Mouse (Mus musculus): ENCODE measurements at regions not wholly inside any gene's neighbourhood (a gene's known extent, or its start where the extent isn't known, plus 50 kb on each side); places are given as distances from the start of the nearest gene placed in this dataset.

DNA sequence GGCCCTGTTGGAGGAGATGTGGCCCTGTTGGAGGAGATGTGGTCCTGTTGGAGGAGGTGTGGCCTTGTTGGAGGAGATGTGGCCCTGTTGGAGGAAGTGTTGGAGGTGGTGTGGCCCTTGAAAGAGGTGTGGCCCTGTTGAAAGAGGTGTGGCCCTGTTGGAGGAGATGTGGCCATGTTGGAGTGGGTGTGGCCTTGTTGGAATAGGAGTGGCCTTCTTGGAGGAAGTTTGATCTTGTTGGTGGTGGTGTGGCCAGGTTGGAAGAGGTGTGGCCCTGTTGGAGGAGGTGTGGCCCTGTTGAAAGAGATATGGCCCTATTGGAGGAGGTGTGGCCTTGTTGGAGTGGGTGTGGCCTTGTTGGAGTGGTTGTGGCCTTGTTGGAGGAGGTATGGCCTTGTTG is 220.3 kb downstream of the Cryba4 start:
- TF ChIP-seq GATA1 (IDR thresholded peaks at IDR 0.05; ENCODE audit: low read length) (no peak), TAL1 (IDR thresholded peaks at IDR 0.05; ENCODE audit: low read length) (no peak)

Measured in erythroblast, embryonic 14.5 days (primary cell).